Mouse (Mus musculus) cerebellum, postnatal 10 days (tissue): ENCODE measurements around the gene Tmed3.

Experiments used
- DNase-seq, 2 experiments: peaks; one replicate each; pipeline ENCODE4 v3.0.0; 2021; ENCODE audit warnings: mixed read lengths in 2 of 2

Tmed3 gene

GRCm38 (mm10) chr9:89704265-89705196, at the start of gene Tmed3:
Tmed3 (minus strand) TSS chr9:89705068.
- DNase-seq, result peak; percentile 89 to 95

DNA sequence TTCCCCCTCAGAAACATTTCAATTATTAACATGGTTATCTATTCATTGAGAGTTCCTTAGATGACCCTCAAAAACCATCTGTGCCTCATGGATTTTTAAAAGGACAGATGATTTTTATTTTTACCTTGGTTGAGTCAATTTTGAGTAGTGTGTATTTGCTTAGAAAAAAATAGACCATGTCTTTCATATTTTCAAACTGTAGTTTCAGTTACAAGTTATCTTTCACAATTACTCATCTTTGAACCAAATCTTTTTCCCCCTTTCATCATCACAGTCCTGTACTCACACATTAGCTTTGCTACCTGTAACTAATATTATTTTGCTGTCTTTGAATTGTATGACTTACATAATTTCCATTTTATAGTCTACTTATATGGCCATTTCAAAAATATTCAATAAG, 35.2 kb upstream of the Tmed3 start:
- DNase-seq, result no peak

DNA sequence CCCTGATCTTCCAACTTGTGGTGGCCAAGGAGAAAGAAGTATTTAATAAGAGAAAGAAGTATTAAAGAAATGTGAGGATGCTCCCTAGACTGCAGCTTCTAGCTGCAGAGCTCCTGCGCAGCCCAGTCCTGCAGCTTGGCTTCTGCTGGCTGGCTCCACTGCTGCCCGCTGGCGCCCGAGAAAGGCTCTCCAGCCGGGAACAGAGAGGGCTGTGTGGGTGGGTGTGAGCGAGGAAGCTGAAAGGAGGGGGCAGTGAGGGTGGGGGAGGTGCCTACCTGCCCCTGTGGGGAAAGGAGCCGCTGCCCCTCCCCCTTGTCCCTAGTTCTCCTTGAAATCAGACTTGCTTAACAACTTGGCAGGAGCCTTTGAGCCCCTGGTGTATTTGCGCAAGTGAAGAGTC, 33.4 kb upstream of the Tmed3 start, which contains the start of gene Ankrd34c:
Gene Ankrd34c, minus strand, starts transcription at position 181 of the 400 bp plus-strand sequence.
- DNase-seq, result peak; percentile 40 to 53

DNA sequence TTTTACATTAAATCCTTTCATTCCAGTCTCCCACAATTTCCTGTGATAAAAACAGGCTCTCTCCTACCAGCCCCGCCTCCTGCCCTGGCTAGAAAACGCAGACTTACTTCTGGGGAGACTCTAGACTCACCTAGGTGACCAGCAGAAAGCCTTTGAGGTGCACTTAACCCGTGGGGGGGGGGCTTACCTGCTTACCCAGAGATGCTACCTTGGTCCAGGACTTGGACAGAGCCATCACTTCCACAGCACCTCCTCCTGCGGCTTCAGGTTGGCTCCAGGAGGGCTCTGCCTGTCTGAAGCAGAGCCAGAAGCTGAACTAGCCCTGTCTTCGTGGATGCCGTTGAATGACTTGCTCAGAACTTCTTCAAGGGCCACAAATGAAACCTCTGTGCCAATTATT, 33.0 kb upstream of the Tmed3 start:
- DNase-seq, result peak in 1 of 2 experiments; percentile 4

- peak; percentile 2 to 6 for DNase-seq
Observed at GRCm38 (mm10) chr9:89736932-89737705, 32.3 kb upstream of the Tmed3 start.

- DNase-seq, result peak; percentile 48 to 66
Observed at GRCm38 (mm10) chr9:89706906-89707305, 2.0 kb upstream of the Tmed3 start.

DNA sequence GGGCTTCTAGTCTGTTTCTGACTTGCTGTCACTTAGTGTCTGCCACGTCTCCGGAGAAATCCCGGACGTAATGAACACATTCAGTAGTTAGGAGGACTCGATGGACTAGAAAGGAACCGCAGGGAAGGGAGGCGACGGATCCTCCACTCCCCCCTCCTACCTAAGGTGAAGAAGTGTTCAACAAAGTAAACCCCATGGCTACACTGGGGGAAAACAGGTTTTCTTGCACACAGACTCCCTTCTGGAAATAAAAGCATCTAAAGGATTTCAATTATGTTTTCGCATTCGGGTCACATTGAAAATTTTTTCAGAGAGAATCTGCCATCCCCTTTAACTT, 297 bp upstream of the Tmed3 start:
- no peak for DNase-seq

GRCm38 (mm10) chr9:89700910-89701457, 3.9 kb downstream of the Tmed3 start:
- no peak for DNase-seq

DNA sequence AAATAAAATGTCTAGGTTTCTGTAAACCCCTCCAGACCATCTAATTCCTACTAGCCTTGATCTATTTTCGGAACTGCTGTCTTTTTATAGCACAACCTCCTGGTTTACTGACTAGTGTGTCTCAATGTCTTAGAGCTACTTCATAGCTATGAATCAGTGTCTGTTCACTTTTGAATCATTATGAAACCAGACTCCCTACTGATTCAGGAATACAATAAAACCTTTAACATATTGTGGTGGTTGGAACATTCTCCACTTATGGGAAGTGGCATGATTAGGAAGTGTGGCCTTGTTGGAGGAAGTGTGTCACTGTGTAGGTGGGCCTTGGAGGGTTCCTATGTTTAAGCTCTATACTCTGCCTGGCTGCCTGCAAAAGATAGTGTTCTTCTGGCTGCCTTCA, 9.7 kb downstream of the Tmed3 start:
- DNase-seq, result no peak

- DNase-seq, result no peak
Observed at GRCm38 (mm10) chr9:89693670-89694069, 11.2 kb downstream of the Tmed3 start.

- DNase-seq, result no peak
Observed at GRCm38 (mm10) chr9:89689179-89689578, 15.7 kb downstream of the Tmed3 start.

GRCm38 (mm10) chr9:89687503-89688226, 17.2 kb downstream of the Tmed3 start:
- peak; percentile 51 to 61 for DNase-seq

DNA sequence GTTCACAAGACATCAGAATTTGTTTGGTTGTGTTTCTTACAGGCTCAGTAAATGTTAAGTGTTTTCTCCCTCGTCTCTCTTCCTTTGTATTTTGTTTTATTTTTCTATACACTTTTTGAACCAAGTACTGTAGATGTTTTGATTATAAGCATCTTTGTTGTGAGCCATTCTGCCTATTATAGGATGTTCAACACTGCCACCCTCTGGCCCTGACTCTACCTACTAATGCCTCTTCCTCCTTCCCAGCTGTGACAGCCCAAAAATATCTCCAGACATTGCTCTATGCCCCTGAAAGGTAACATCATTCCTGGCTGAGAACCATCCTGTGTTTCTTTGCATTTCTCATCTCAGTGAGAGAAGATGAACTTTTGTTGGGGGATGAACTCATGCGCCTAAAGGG, 18.6 kb downstream of the Tmed3 start:
- DNase-seq, result peak in 1 of 2 experiments; percentile 17

GRCm38 (mm10) chr9:89678974-89679373, 25.9 kb downstream of the Tmed3 start:
- DNase-seq, result peak; percentile 78 to 79

DNA sequence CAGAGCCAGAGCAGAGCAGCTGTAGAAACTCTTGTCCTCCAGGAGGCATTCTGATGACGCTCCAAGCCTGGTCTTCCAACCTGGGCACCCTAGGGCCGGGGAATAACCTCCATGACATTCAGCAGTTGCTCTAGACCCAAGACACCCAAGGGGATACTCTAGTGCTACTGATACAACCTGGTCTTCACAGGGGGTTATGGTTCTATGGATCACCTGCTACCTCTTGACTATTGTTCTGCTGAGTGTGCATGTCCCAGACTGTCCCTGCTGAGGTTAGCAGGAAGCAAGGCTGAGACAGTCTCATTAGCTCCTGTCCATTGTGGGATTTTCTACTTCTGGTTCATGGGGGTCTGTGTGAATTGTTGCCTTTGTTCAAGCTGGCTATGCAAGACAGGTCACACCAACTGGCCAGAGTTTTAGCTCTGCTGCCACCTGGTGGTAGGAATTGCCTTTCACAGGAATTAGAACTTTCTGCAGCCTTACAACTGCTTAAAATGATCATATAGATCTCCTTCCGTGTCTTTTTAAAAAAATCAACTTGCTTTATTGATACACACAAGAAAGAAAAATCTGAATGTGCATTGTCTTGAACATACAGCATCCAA, 30.8 kb downstream of the Tmed3 start:
- DNase-seq, result peak; percentile 92 to 96

DNA sequence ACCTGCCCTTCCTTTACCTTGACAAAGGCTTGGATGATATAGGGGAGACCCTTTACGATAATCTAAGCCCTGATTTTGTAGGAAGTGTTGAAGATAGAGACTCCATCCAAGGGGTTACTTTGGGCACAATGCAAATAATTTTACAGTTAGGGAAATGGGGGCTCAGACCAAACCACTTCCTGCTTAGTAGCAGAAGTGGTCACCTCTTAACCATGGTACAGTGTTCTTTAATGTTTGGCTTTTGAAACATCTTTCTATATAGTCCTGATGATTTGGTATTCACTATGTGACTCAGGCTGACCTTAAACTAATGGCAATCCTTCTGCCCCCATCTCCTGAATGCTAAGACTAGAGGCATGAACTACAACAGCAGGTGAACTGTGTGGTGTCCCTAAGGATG, 31.5 kb downstream of the Tmed3 start:
- no peak for DNase-seq

DNA sequence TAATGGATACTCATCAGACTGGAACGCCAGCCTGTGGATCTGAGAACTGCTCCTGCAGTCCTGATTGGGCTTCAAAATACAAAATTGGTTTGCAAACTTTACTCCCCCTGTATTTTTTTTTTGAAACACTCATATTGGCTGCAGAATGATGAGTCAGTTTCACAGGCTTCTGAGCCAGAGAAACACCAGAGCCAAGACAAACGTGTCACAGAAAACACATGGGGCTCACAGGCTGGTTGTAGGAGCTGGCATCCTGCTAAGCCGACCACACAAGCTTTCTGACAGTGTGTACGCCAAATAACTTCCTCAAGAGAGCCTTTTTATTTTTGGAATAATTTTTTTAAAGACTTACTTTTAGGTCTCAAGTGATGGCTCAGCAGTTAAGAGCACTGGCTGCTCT, 35.0 kb downstream of the Tmed3 start:
- no peak for DNase-seq

DNA sequence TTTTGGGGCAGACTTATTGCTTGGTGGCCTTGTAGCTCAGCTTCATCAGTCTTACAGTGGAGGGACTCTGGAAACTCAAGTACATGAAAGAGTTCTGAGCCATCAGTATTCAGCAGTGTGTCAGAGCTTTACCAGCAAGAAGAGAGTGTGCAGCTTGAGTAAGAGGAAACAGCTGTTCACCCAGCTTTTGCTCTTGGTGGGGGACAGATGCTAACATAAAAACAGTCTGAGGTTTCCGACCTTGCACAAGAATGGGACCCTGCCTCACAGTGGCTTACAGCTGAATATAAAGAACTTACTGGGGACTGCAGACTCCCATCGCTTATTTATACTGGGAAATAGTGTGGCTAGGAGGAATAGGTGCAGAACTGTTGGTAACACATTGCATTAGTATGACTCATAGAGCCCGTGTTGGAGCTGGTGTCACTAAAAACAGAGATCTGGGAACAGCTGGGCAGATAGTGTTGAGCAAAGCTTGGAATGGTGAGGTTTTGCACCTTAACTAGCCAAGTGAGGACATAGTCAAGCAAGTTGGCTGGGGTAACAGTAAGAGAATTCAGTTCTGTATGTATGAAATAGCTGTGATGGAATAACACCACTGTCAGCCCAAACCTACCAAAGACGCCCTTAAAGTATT, 37.4 kb downstream of the Tmed3 start:
- DNase-seq, result no peak

DNA sequence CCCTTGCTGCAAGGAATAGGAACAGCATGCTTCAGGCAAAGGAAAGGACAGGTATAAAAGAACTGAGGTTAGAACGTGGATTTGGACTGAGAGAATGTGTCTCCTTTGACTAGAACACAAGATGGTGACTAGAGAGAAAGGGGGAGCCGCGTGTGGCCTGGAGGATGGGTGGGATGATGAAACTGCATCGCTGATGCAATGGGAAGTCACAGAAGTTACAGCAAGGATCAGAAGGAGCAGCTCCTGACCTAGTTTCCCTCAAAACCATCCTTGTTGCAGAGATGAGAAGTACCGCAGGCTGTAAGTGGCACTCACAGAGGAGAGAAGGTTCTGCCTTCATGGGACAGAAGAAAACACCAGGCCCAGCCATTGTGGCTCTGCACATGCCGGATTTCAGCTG, 54.0 kb downstream of the Tmed3 start:
- no peak for DNase-seq
